Mouse (Mus musculus) forebrain, postnatal 0 days (tissue): ENCODE results near the gene Rab15. TPM values are rescaled to one million over a fixed set of nuclear protein-coding genes. Genes with fewer than 3 reads are reported as not detected.

ENCODE experiments used
- ATAC-seq: fragments of 200-750 bp; cut with Nextera tagmentation; 2 replicates; pipeline ENCODE4 v1.8.0; 2017; ENCODE audit warnings: mild to moderate bottlenecking, moderate library complexity
- DNase-seq: peaks from one replicate; pipeline ENCODE4 v3.0.0-alpha.2; 2015
- H3K27ac ChIP-seq: fragments of 300-500 bp; sonication (generic); 2 replicates; pipeline ENCODE4 v1.5.1; 2014; ENCODE audit warnings: low read depth, mild to moderate bottlenecking, antibody characterized with exemption, low read length, moderate library complexity, mixed read lengths
- H3K27me3 ChIP-seq: fragments of 300-500 bp; sonication (generic); 2 replicates; pipeline ENCODE4 v1.6.1; 2014; ENCODE audit warnings: mild to moderate bottlenecking, low read length, mixed read lengths; ENCODE audit not compliant: insufficient read depth
- H3K36me3 ChIP-seq: fragments of 300-500 bp; sonication (generic); 2 replicates; pipeline ENCODE4 v1.6.1; 2014; ENCODE audit warnings: mild to moderate bottlenecking, moderate library complexity; ENCODE audit not compliant: insufficient read depth
- H3K4me1 ChIP-seq: fragments of 300-500 bp; sonication (generic); 2 replicates; pipeline ENCODE4 v1.6.1; 2014; ENCODE audit warnings: antibody characterized with exemption; ENCODE audit not compliant: insufficient read depth
- H3K4me2 ChIP-seq: fragments of 300-500 bp; sonication (generic); 2 replicates; pipeline ENCODE4 v1.6.1; 2014; ENCODE audit warnings: low read depth, mild to moderate bottlenecking, moderate library complexity
- H3K4me3 ChIP-seq: fragments of 300-500 bp; sonication (generic); 2 replicates; pipeline ENCODE4 v1.5.1; 2014; ENCODE audit warnings: low read depth, low read length, mixed read lengths
- H3K9ac ChIP-seq: fragments of 300-500 bp; sonication (generic); 2 replicates; pipeline ENCODE4 v1.6.1; 2014; ENCODE audit warnings: mild to moderate bottlenecking
- H3K9me3 ChIP-seq: fragments of 300-500 bp; sonication (generic); 2 replicates; pipeline ENCODE4 v1.6.1; 2016; ENCODE audit warnings: low read length
- CTCF ChIP-seq: sonication (generic); IDR thresholded peaks from 2 replicates; pipeline ENCODE4 v1.5.1; 2016; ENCODE audit warnings: antibody characterized with exemption, control low read depth, low read depth
- WGBS: fragments of 180-500 bp; shearing (Covaris S2); extraction: QIAGEN DNeasy Blood & Tissue Kit; methylation state at CpG from one replicate; pipeline ENCODE4 v1.1.7; 2014; 5-methylcytosine and 5-hydroxymethylcytosine counted together
- polyA plus RNA-seq: library from polyadenylated mRNA; unstranded; fragments of >200 nt; fragmentation: Nextera tagmentation; extraction: Ambion mirVana; gene quantifications from 2 replicates; pipeline ENCODE4 v1.2.1, GENCODE M21; 2015
- total RNA-seq: library from RNA; depleted of rRNA; stranded (reverse); fragments of >200 nt; gene quantifications from 2 replicates; pipeline ENCODE4 v1.2.3, GENCODE M21; 2014

The Rab15 gene
- total and polyA plus RNA-seq, 2 experiments from 2014 or later, result 52.6 to 83.0 TPM

GRCm38 (mm10) chr12:76807796-76808195, 14.9 kb downstream of the Rab15 start:
- H3K36me3 ChIP-seq, result 0 out of 2 replicates have a peak, but pooled peaks cover 5% of the 10 kb centered on the region
- no peaks in the 10 kb centered on the region for H3K4me1 ChIP-seq
- no peak overlapping the region for H3K9ac ChIP-seq
- WGBS, result 82% methylated on average over 10 of the region's 10 CpGs
- H3K27ac ChIP-seq, result no peak overlapping the region
- no peak for TF ChIP-seq CTCF
- H3K4me2 ChIP-seq, result no peak overlapping the region
- DNase-seq (no peak), ATAC-seq (no peak)
- no peaks in the 10 kb centered on the region for H3K27me3 ChIP-seq
- no peak overlapping the region for H3K4me3 ChIP-seq
- no peaks in the 10 kb centered on the region for H3K9me3 ChIP-seq

- Histone ChIP-seq H3K27me3 (no peaks in the 10 kb centered on the region), H3K9ac (no peak overlapping the region), H3K9me3 (no peaks in the 10 kb centered on the region), H3K36me3 (peaks cover under 1% of the 10 kb centered on the region; the same call in 1 of the 2 replicates), H3K4me2 (no peak overlapping the region), H3K4me1 (no peaks in the 10 kb centered on the region), H3K27ac (no peak overlapping the region), H3K4me3 (no peak overlapping the region)
- no peak for TF ChIP-seq CTCF
- DNase-seq (no peak), ATAC-seq (no peak)
- 89% methylated on average over 10 of the region's 10 CpGs for WGBS
Observed at GRCm38 (mm10) chr12:76805056-76805811, 17.5 kb downstream of the Rab15 start.

GRCm38 (mm10) chr12:76803700-76804252, 18.9 kb downstream of the Rab15 start:
- Histone ChIP-seq H3K9me3 (no peaks in the 10 kb centered on the region), H3K4me1 (no peaks in the 10 kb centered on the region), H3K27me3 (no peaks in the 10 kb centered on the region), H3K9ac (no peak overlapping the region), H3K36me3 (peaks cover 4% of the 10 kb centered on the region; the same call in 1 of the 2 replicates), H3K4me3 (no peak overlapping the region), H3K4me2 (no peak overlapping the region), H3K27ac (no peak overlapping the region)
- 0 out of 2 replicates have a peak, but pooled peaks have one; percentile 48 for ATAC-seq
- DNase-seq, result no peak
- 60% methylated on average over 7 of the region's 7 CpGs for WGBS
- peak; percentile 72 for TF ChIP-seq CTCF

GRCm38 (mm10) chr12:76803028-76803427, 19.7 kb downstream of the Rab15 start:
- ATAC-seq (no peak), DNase-seq (no peak)
- Histone ChIP-seq H3K4me3 (no peak overlapping the region), H3K4me2 (no peak overlapping the region), H3K4me1 (no peaks in the 10 kb centered on the region), H3K27me3 (no peaks in the 10 kb centered on the region), H3K36me3 (peaks cover 4% of the 10 kb centered on the region; the same call in 1 of the 2 replicates), H3K9ac (no peak overlapping the region), H3K9me3 (no peaks in the 10 kb centered on the region), H3K27ac (no peak overlapping the region)
- 90% methylated on average over 10 of the region's 10 CpGs for WGBS
- no peak for TF ChIP-seq CTCF

- TF ChIP-seq CTCF, result no peak
- H3K9ac ChIP-seq, result no peak overlapping the region
- DNase-seq (no peak), ATAC-seq (no peak)
- H3K4me3 ChIP-seq, result no peak overlapping the region
- no peak overlapping the region for H3K27ac ChIP-seq
- no peak overlapping the region for H3K4me2 ChIP-seq
- no peaks in the 10 kb centered on the region for H3K9me3 ChIP-seq
- H3K27me3 ChIP-seq, result no peaks in the 10 kb centered on the region
- H3K36me3 ChIP-seq, result peaks cover 4% of the 10 kb centered on the region; the same call in 1 of the 2 replicates
- H3K4me1 ChIP-seq, result no peaks in the 10 kb centered on the region
- 46% methylated on average over 5 of the region's 5 CpGs for WGBS
Observed at GRCm38 (mm10) chr12:76798008-76798720, 24.5 kb downstream of the Rab15 start.

- no peak overlapping the region for H3K4me2 ChIP-seq
- H3K4me1 ChIP-seq, result no peaks in the 10 kb centered on the region
- H3K27ac ChIP-seq, result no peak overlapping the region
- no peaks in the 10 kb centered on the region for H3K9me3 ChIP-seq
- 89% methylated on average over 7 of the region's 7 CpGs for WGBS
- H3K27me3 ChIP-seq, result no peaks in the 10 kb centered on the region
- DNase-seq (no peak), ATAC-seq (no peak)
- H3K4me3 ChIP-seq, result no peak overlapping the region
- TF ChIP-seq CTCF, result no peak
- no peak overlapping the region for H3K9ac ChIP-seq
- peaks cover 4% of the 10 kb centered on the region; the same call in 1 of the 2 replicates for H3K36me3 ChIP-seq
Observed at GRCm38 (mm10) chr12:76796938-76797539, 25.7 kb downstream of the Rab15 start.
